Mouse (Mus musculus) liver, embryonic 18 days (tissue): ENCODE data around the gene Ehmt1. TPM values are rescaled to one million over a fixed set of nuclear protein-coding genes. Genes with fewer than 3 reads are reported as not detected.

Experiments
- polyA plus RNA-seq: library from polyadenylated mRNA; depleted of rRNA; stranded (reverse); fragments of >200 nt; gene quantifications from 2 replicates; pipeline ENCODE4 v1.2.3, GENCODE M21; 2012; rRNA removed

Ehmt1 gene
- polyA plus RNA-seq: 13.9 and 16.7 TPM in 2 replicates

DNA sequence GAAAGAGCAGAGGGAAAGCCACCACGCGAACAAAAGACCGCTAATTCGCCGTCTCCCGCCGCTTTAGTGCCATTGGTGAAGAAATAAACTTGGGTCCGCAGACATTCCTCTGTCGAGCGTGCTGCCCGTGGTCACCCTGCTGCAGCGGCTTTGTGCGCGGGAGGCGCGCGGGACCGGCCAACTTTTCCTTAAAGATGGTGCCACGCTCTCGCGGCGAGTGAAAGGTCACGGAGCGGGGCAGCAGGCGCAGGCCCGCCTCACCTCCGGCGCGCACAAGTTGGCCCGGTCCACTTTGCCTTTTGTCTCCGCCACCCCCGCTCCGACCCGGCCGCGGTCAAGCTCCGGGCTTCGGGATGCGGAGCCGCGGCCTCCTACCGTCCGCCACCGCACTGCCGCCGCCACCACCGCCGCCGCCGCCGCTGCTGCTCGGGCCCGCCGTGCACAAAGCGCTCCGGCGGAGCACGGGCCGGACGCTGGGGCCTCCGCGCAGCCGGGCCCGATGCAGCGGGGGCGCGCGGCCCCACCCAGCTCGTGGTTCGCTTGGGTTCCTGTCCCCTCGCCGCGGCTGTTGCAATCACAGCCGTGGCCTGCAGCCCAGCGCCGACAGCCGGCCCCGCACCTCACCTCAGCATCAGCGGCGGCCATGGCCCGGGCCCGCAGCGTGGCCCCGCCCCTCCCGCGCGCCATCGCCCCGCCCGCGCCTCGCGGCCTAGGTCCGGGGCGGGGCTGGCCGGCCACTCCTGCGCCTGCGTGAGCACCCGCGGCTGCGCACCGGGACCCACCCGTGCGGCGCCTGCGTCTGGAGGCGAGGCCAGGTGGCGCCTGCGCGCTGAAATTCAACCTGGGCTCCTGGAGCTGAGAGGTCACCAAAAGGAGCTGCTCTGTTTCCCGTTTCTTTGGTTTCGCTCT, at the start of gene Ehmt1:
TSS of gene Ehmt1 (minus strand) at position 685 of the 909 bp plus-strand sequence.

DNA sequence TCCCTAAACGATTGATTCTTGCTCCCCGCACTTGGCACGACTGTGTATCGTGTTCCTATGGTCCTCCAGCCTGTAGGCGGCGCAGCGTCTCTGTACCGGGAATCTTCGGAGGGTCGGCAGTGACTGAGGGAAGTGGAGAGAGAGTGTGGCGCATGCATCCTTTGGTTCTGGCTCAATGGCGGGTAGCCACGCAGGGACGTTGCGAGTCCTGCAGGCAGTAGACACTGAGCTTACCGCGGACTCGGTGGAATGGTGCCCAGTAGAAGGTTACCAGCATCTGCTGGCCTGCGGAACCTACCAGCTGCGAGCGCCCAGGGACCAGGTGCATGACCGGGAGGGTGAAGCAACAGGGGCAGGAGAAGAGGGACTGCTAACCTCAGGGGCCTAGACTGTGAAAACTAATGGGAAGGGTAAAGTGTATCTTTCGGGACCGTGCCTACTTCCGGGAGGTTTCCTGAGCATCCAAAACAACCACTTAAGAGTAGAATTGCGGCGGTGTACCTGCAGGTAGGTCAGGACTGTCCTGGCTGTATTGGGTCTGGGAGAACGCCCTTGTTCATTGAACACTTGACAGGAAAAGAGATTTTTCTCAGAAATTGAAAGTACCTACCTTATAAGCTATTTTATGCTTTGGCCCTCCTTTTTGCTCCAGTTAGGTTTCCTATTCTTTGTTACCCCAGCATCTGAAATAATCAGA, 43.0 kb upstream of the Ehmt1 start, which contains the start of gene Dph7:
TSS of gene Dph7 (plus strand) at position 97 of the 697 bp plus-strand sequence.

DNA sequence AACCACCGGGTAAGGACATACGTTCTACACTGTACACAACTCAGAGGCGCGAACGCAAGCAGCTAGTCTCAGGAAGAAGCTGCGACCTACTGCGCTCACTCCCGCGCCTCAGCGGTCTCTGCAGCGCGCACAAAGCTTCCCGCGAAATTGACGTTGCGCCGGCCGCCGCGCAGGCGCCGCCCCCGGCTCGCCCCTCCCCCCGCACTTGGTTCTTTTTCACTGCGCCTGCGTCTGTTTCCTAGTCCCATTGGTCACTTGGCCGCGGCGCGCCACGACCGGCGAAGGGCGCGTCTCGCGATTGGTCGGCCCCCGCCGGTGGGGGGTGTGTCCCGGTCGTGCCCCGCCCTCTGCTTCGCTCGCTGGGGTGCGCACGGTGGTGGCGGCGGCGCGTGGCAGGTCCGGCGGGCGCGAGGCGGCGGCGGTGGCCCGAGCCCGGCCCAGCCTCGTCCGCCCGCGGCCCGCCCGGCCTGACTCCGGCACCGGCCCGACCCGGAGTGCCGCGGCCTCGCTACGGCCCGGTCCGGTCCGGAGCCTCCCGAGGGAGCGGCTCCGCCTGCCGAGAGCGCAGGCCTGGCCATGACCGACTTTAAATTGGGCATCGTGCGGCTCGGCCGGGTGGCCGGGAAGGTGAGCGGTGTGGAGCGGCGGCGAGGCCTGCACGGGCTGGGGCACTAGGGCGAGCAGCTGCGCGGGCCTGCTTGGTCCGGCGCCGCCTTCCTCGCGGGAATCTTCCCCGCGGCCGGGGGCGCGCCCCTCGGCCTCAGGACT, 30.2 kb upstream of the Ehmt1 start, which contains the start of gene Zmynd19:
TSS of gene Zmynd19 (plus strand) at position 372 of the 768 bp plus-strand sequence.

DNA sequence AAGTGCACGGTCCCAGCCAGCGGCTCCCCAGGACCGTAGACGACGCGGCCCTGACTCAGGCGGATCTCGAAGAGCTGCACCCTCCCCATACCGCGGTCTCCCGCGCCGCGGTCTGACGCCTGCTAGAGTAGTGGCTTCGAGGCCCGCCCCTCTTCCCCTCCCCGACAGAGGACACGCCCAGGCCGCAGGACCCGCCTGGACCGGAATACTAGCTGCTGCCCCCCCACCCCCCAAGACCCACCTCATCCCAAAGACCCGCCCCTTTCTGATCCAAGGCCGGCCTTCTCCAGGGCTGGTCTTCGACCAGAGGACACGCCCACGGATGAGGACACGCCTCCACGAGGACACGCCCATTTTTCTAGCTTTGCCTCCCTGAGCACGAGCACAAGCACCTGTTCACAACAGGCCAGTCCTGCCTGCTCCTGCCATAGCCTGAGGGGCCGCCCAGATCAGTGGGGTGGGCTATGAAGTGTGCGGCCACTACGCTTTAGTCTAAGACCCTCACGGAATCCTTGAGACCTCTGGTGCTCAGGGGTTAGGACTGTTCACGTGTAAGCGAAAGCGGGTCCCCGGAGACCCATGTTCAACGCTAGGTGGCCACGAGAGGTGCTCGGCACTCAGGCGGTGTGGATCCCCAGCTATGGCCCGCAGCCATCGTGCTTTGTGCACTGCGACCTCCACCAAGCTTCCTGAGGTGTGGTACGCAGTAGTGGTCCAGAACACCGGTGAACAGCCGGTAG, 15.8 kb upstream of the Ehmt1 start, which contains the start of gene Arrdc1:
TSS of gene Arrdc1 (minus strand) at position 196 of the 740 bp plus-strand sequence.

DNA sequence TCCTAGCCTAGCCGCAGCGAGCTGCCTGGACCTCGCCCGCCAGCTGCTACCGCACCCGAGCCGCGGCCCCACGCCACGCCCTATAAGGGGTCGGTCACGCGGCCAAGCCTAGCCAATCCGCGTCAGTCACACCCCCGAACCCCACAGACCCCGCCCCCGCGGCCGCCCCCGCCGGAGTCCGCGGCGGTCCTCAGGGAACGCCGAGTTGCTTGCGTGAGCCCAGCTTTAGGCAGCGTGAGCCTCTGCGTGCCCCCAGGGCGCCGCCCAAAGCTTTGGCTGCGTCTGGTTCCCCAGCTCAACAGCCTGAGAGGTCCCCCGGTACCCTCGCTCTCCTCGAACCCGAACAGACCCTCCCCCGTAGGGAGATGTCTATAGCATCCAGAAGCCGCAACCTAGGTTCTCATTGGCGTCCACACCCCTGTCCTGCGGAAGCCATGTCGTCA, 156.3 kb downstream of the Ehmt1 start, which contains the start of gene Cacna1b:
TSS of gene Cacna1b (minus strand) at position 38 of the 443 bp plus-strand sequence.

Other genes with a start within 250 kb of the Ehmt1 start
- gene Cacna1b, start 156.5 kb downstream of the Ehmt1 start, polyA plus RNA-seq: 0.35 and 0.52 TPM in 2 replicates
- gene Arrdc1, start 15.6 kb upstream of the Ehmt1 start, polyA plus RNA-seq: 24.7 and 28.9 TPM in 2 replicates
- gene Zmynd19, start 30.2 kb upstream of the Ehmt1 start, polyA plus RNA-seq: 9.6 TPM in 2 replicates
- gene Dph7, start 42.8 kb upstream of the Ehmt1 start, polyA plus RNA-seq: 7.0 and 7.1 TPM in 2 replicates
- gene Mrpl41, start 55.5 kb upstream of the Ehmt1 start, polyA plus RNA-seq: 38.0 and 42.6 TPM in 2 replicates
- gene Pnpla7, start 56.4 kb upstream of the Ehmt1 start, polyA plus RNA-seq: 18.9 and 24.4 TPM in 2 replicates
- 31.2 and 35.7 TPM in 2 replicates for gene Nsmf, start 134.7 kb upstream of the Ehmt1 start, polyA plus RNA-seq
- gene Entpd8, start 160.7 kb upstream of the Ehmt1 start, polyA plus RNA-seq: 36.7 and 53.2 TPM in 2 replicates
- 0.72 and 0.76 TPM in 2 replicates for gene Noxa1, start 175.5 kb upstream of the Ehmt1 start, polyA plus RNA-seq